Mouse (Mus musculus): ENCODE measurements around the gene Anks6. TPM values are rescaled to one million over a fixed set of nuclear protein-coding genes. Genes with fewer than 3 reads are reported as not detected.

Gene Anks6
- polyA plus RNA-seq, 1 experiment from 2014 or later: 0.14 TPM

DNA sequence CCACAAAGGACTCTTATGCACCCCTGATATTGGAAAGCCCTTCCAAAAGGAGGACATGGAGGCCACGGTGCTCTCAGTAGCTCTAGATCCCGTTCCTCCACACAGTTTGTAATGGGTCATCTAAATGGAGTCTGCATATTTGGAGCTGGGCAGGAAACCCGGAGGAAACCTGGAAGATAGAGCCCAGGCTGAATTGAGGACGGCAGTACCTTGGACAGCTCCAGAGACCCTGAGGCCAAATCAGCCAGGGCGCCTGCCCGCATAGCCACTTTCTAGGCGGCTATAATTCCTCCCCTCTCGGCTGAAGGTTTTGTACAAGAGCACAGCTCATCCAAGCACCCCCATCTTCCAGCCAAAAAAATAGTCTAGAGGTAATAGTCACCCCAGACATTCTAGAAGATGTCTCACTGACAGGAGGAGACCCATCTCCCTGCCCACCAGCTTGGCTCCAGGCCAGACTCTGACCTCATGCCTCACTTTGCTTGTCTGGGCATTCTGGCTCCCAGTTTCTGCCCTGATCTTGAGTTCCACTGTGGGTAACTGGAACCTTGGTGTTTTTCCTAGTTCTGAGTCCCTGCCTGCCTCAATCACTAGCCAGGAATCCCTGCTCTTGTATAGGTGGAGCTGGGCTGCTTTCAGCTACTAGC is 64.3 kb downstream of the Anks6 start:
- peaks cover 16% of the 10 kb centered on the region for H3K4me1 ChIP-seq (ENCODE audit: insufficient read depth)
- no peak overlapping the region for H3K4me2 ChIP-seq (ENCODE audit: low read depth, low read length)
- WGBS (ENCODE audit: insufficient replicate concordance): 8% methylated on average over 8 of the region's 8 CpGs
- H3K36me3 ChIP-seq (replicated peaks; ENCODE audit: insufficient read depth, low read length): no peaks in the 10 kb centered on the region
- no peak overlapping the region for H3K27ac ChIP-seq (ENCODE audit: low read depth)
- ATAC-seq (no peak), DNase-seq (peak; percentile 63)
- no peak overlapping the region for H3K9ac ChIP-seq (replicated peaks)
- TF ChIP-seq CTCF (IDR thresholded peaks at IDR 0.05; ENCODE audit: low read depth) (no peak), EP300 (IDR thresholded peaks at IDR 0.05; ENCODE audit: low read depth) (no peak)
- H3K27me3 ChIP-seq (ENCODE audit: insufficient read depth, low read length): peaks cover 46% of the 10 kb centered on the region
- no peaks in the 10 kb centered on the region for H3K9me3 ChIP-seq (ENCODE audit: low read length)
- no peak overlapping the region for H3K4me3 ChIP-seq (ENCODE audit: low read depth, low read length)

DNA sequence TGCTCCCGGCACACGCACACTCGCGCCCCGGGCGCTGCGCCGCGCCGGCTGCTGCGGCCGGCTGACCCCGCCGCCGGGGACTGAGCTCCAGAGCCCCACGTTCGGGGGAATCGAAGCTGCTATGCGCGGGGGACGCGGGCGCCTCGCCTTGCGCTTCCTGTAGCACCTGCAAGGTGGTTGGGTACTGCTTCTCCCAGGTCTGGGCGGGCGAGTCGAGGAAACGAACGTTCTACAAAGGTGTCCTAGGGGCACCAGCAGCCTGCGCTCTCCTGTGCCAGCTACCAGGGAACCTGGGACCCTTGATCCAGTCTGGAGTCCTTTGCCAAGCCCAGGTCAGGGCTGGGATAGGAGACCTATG is 65.3 kb downstream of the Anks6 start:
- no peak overlapping the region for H3K9ac ChIP-seq (replicated peaks)
- no peak for TF ChIP-seq CTCF (IDR thresholded peaks at IDR 0.05; ENCODE audit: low read depth)
- TF ChIP-seq EP300 (IDR thresholded peaks at IDR 0.05; ENCODE audit: low read depth): no peak
- ATAC-seq (no peak), DNase-seq (no peak)
- H3K36me3 ChIP-seq (replicated peaks; ENCODE audit: insufficient read depth, low read length): no peaks in the 10 kb centered on the region
- H3K27me3 ChIP-seq (ENCODE audit: insufficient read depth, low read length): peaks cover 46% of the 10 kb centered on the region
- peak overlapping the region; percentile 67 for H3K4me2 ChIP-seq (ENCODE audit: low read depth, low read length)
- no peak overlapping the region for H3K27ac ChIP-seq (ENCODE audit: low read depth)
- peak overlapping the region; percentile 37; the same call in 1 of the 2 replicates for H3K4me3 ChIP-seq (ENCODE audit: low read depth, low read length)
- no peaks in the 10 kb centered on the region for H3K9me3 ChIP-seq (ENCODE audit: low read length)
- 0% methylated on average over 13 of the region's 31 CpGs for WGBS (ENCODE audit: insufficient replicate concordance)
- H3K4me1 ChIP-seq (ENCODE audit: insufficient read depth): peaks cover 16% of the 10 kb centered on the region

DNA sequence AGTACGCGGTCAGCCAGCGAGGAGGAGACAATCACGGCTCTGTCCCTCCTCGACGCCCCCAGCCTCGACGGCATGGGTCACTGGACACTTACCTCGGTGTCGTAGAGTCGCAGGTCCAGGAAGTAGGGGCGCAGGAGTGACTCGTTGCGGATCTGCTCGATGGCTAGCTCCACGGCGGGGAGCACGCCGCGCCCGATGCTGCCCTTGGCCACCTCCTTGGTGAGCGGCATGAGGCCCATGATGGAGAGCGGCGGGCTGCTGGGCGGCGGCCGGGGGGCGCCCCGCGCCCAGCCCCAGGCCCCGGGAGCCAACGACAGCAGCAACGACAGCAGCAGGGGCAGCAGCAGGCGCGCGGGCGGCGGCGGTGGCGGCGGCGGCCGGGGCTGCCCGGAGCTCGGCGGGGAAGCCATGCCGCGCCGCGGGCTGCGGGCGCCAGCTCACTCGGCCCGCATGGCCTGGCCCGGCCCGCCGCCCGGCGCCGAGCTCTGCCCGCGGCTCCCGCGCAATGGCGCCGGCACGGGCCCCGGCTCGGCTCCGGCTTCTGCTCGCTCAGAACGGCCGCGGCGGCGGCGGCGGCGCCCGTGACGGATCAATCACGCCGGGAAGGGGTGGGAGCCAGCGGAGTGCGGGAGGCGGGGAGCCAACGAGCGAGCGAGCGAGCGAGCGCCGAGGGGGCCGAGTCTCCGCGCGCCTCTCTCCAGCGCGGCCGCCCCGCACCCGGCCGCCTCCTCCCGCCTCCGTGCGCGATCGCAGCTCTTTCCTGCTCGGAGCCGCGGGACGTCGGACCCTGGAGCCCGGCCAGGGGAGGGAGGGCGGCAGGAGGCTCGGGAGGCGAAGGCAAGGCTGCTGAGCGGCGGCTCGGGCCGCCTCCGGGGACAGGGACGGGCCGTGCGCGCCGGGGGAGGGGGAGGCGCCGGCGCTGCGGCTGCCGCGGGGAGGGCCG is 65.9 kb downstream of the Anks6 start, which contains the start of gene Gabbr2:
TSS of gene Gabbr2 (minus strand) at position 858 of the 943 bp plus-strand sequence.
- Histone ChIP-seq H3K9ac (replicated peaks) (no peak within 1 kb of the TSS; the same call in 1 of the 2 replicates), H3K4me2 (ENCODE audit: low read depth, low read length) (peak within 1 kb of the TSS; percentile 67), H3K36me3 (replicated peaks; ENCODE audit: insufficient read depth, low read length) (no peaks in the 10 kb centered on the region), H3K27ac (ENCODE audit: low read depth) (no peak within 1 kb of the TSS), H3K9me3 (ENCODE audit: low read length) (no peaks in the 10 kb centered on the region), H3K27me3 (ENCODE audit: insufficient read depth, low read length) (peaks cover 46% of the 10 kb centered on the region), H3K4me3 (ENCODE audit: low read depth, low read length) (peak within 1 kb of the TSS; percentile 37), H3K4me1 (ENCODE audit: insufficient read depth) (peaks cover 16% of the 10 kb centered on the region)
- DNase-seq (no peak), ATAC-seq (no peak)
- WGBS (ENCODE audit: insufficient replicate concordance): 2% methylated on average over 68 of the region's 134 CpGs
- TF ChIP-seq CTCF (IDR thresholded peaks at IDR 0.05; ENCODE audit: low read depth): no peak

- Histone ChIP-seq H3K4me3 (ENCODE audit: low read depth, low read length) (peak overlapping the region; percentile 10; the same call in 1 of the 2 replicates), H3K36me3 (replicated peaks; ENCODE audit: insufficient read depth, low read length) (no peaks in the 10 kb centered on the region), H3K4me1 (ENCODE audit: insufficient read depth) (peaks cover 16% of the 10 kb centered on the region), H3K4me2 (ENCODE audit: low read depth, low read length) (peak overlapping the region; percentile 67), H3K9me3 (ENCODE audit: low read length) (no peaks in the 10 kb centered on the region), H3K27me3 (ENCODE audit: insufficient read depth, low read length) (peaks cover 46% of the 10 kb centered on the region), H3K27ac (ENCODE audit: low read depth) (no peak overlapping the region), H3K9ac (replicated peaks) (no peak overlapping the region)
- DNase-seq (peak; percentile 40), ATAC-seq (peak; percentile 37; the same call in 1 of the 2 replicates)
- 8% methylated on average over 29 of the region's 29 CpGs for WGBS (ENCODE audit: insufficient replicate concordance)
- TF ChIP-seq EP300 (IDR thresholded peaks at IDR 0.05; ENCODE audit: low read depth): no peak
- no peak for TF ChIP-seq CTCF (IDR thresholded peaks at IDR 0.05; ENCODE audit: low read depth)
Measured at GRCm38 (mm10) chr4:46990281-46991015, 66.8 kb downstream of the Anks6 start.

GRCm38 (mm10) chr4:46989842-46990241 is 67.4 kb downstream of the Anks6 start:
- no peaks in the 10 kb centered on the region for H3K9me3 ChIP-seq (ENCODE audit: low read length)
- no peak overlapping the region; the same call in 1 of the 2 replicates for H3K9ac ChIP-seq (replicated peaks)
- no peak overlapping the region for H3K27ac ChIP-seq (ENCODE audit: low read depth)
- peak; percentile 55 for DNase-seq
- H3K4me1 ChIP-seq (ENCODE audit: insufficient read depth): peaks cover 16% of the 10 kb centered on the region
- under 1% methylated on average over 17 of the region's 17 CpGs for WGBS (ENCODE audit: insufficient replicate concordance)
- H3K36me3 ChIP-seq (replicated peaks; ENCODE audit: insufficient read depth, low read length): no peaks in the 10 kb centered on the region
- TF ChIP-seq CTCF (IDR thresholded peaks at IDR 0.05; ENCODE audit: low read depth) (peak; percentile 54), EP300 (IDR thresholded peaks at IDR 0.05; ENCODE audit: low read depth) (no peak)
- H3K27me3 ChIP-seq (ENCODE audit: insufficient read depth, low read length): peaks cover 46% of the 10 kb centered on the region
- 0 out of 2 replicates have a peak, but pooled peaks have one; percentile 32 for ATAC-seq
- H3K4me2 ChIP-seq (ENCODE audit: low read depth, low read length): peak overlapping the region; percentile 67
- no peak overlapping the region for H3K4me3 ChIP-seq (ENCODE audit: low read depth, low read length)

Measured in liver, postnatal 0 days (tissue).